Mouse (Mus musculus) midbrain, embryonic 16.5 days (tissue): ENCODE measurements at regions not wholly inside any gene's neighbourhood (a gene's known extent, or its start where the extent isn't known, plus 50 kb on each side); places are given as distances from the start of the nearest gene placed in this dataset.
"Not testable (repeated sequence)": the region's sequence is repeated elsewhere in the genome, so short reads cannot be mapped to it uniquely, and the experiment has no call there.

Experiments
- ATAC-seq: fragments of 200-750 bp; cut with Nextera tagmentation; 2 replicates; pipeline ENCODE4 v1.8.0; 2017; ENCODE audit warnings: moderate TSS enrichment
- H3K27ac ChIP-seq: fragments of 300-500 bp; sonication (generic); 2 replicates; pipeline ENCODE4 v1.5.1; 2014; ENCODE audit warnings: mild to moderate bottlenecking, low read length, mixed read lengths
- H3K27me3 ChIP-seq: fragments of 300-500 bp; sonication (generic); 2 replicates; pipeline ENCODE4 v1.6.1; 2014; ENCODE audit warnings: low read depth, low read length, mixed read lengths; ENCODE audit not compliant: control insufficient read depth, insufficient read depth
- H3K36me3 ChIP-seq: fragments of 300-500 bp; sonication (generic); 2 replicates; pipeline ENCODE4 v1.6.1; 2014; ENCODE audit warnings: mild to moderate bottlenecking, low read length, moderate library complexity, mixed read lengths; ENCODE audit not compliant: control insufficient read depth, insufficient read depth
- H3K4me1 ChIP-seq: fragments of 300-500 bp; sonication (generic); 2 replicates; pipeline ENCODE4 v1.6.1; 2014; ENCODE audit warnings: mild to moderate bottlenecking, low read length, mixed read lengths; ENCODE audit not compliant: control insufficient read depth, insufficient read depth
- H3K4me2 ChIP-seq: fragments of 300-500 bp; sonication (generic); 2 replicates; pipeline ENCODE4 v1.6.1; 2014; ENCODE audit warnings: mild to moderate bottlenecking, low read length, mixed read lengths
- H3K4me3 ChIP-seq: fragments of 300-500 bp; sonication (generic); 2 replicates; pipeline ENCODE4 v1.5.1; 2014; ENCODE audit warnings: low read depth, mild to moderate bottlenecking, low read length, moderate library complexity, mixed read lengths
- H3K9ac ChIP-seq: fragments of 300-500 bp; sonication (generic); 2 replicates; pipeline ENCODE4 v1.6.1; 2014; ENCODE audit warnings: low read depth, low read length, mixed read lengths
- H3K9me3 ChIP-seq: fragments of 300-500 bp; sonication (generic); replicated peaks from 2 replicates; pipeline ENCODE4 v1.6.1; 2014; ENCODE audit warnings: mild to moderate bottlenecking, low read length, mixed read lengths; ENCODE audit not compliant: control insufficient read depth, poor library complexity, severe bottlenecking
- WGBS: fragments of 180-500 bp; shearing (Covaris S2); extraction: QIAGEN DNeasy Blood & Tissue Kit; methylation state at CpG from one replicate; pipeline ENCODE4 v1.1.7; 2014; 5-methylcytosine and 5-hydroxymethylcytosine counted together

- no peak for ATAC-seq
- 62% methylated on average over 8 of the region's 8 CpGs for WGBS
- H3K4me2 ChIP-seq = no peak overlapping the region
- H3K9ac ChIP-seq = no peak overlapping the region
- H3K9me3 ChIP-seq = no peaks in the 10 kb centered on the region
- no peaks in the 10 kb centered on the region; the same call in 1 of the 2 replicates for H3K27me3 ChIP-seq
- peaks cover under 1% of the 10 kb centered on the region; the same call in 1 of the 2 replicates for H3K4me1 ChIP-seq
- H3K27ac ChIP-seq = no peak overlapping the region
- no peaks in the 10 kb centered on the region for H3K36me3 ChIP-seq
- no peak overlapping the region for H3K4me3 ChIP-seq
Observed at GRCm38 (mm10) chr8:12451857-12452256, 56.8 kb downstream of the Sox1 start.

GRCm38 (mm10) chr8:12455376-12455775 lies 60.3 kb downstream of the Sox1 start:
- not testable (repeated sequence) for ATAC-seq, H3K4me2 ChIP-seq
- WGBS = 97% methylated on average over 3 of the region's 3 CpGs

GRCm38 (mm10) chr8:12456326-12456725 lies 61.2 kb downstream of the Sox1 start:
- Histone ChIP-seq H3K27ac (no peak overlapping the region), H3K9me3 (no peaks in the 10 kb centered on the region), H3K9ac (no peak overlapping the region), H3K36me3 (no peaks in the 10 kb centered on the region), H3K27me3 (no peaks in the 10 kb centered on the region), H3K4me2 (no peak overlapping the region), H3K4me3 (no peak overlapping the region), H3K4me1 (no peaks in the 10 kb centered on the region)
- no peak for ATAC-seq
- 89% methylated on average over 1 of the region's 1 CpGs for WGBS

More at GRCm38 (mm10) chr8:12455376-12455775, 60.3 kb downstream of the Sox1 start:
- not testable (repeated sequence) for H3K36me3 ChIP-seq, H3K9ac ChIP-seq, H3K27ac ChIP-seq, H3K27me3 ChIP-seq, H3K4me1 ChIP-seq, H3K4me3 ChIP-seq, H3K9me3 ChIP-seq

GRCm38 (mm10) chr8:12457015-12457414 lies 61.9 kb downstream of the Sox1 start:
- ATAC-seq = no peak
- H3K4me1 ChIP-seq = 0 out of 2 replicates have a peak, but pooled peaks cover 3% of the 10 kb centered on the region
- H3K4me3 ChIP-seq = no peak overlapping the region
- no peak overlapping the region for H3K4me2 ChIP-seq
- 65% methylated on average over 7 of the region's 7 CpGs for WGBS
- no peaks in the 10 kb centered on the region for H3K36me3 ChIP-seq
- no peaks in the 10 kb centered on the region for H3K27me3 ChIP-seq
- no peaks in the 10 kb centered on the region for H3K9me3 ChIP-seq
- no peak overlapping the region for H3K27ac ChIP-seq
- H3K9ac ChIP-seq = no peak overlapping the region

GRCm38 (mm10) chr8:12466845-12467244 lies 71.8 kb downstream of the Sox1 start:
- H3K9ac ChIP-seq = no peak overlapping the region
- peaks cover 4% of the 10 kb centered on the region; the same call in 1 of the 2 replicates for H3K4me1 ChIP-seq
- no peaks in the 10 kb centered on the region for H3K36me3 ChIP-seq
- H3K4me2 ChIP-seq = no peak overlapping the region
- no peaks in the 10 kb centered on the region for H3K27me3 ChIP-seq
- 78% methylated on average over 7 of the region's 7 CpGs for WGBS
- H3K4me3 ChIP-seq = no peak overlapping the region
- H3K9me3 ChIP-seq = no peaks in the 10 kb centered on the region
- H3K27ac ChIP-seq = no peak overlapping the region
- ATAC-seq = no peak

GRCm38 (mm10) chr8:12467386-12468326 lies 72.6 kb downstream of the Sox1 start:
- WGBS = 62% methylated on average over 36 of the region's 36 CpGs
- H3K36me3 ChIP-seq = no peaks in the 10 kb centered on the region
- ATAC-seq = no peak
- H3K4me3 ChIP-seq = no peak overlapping the region
- no peaks in the 10 kb centered on the region for H3K9me3 ChIP-seq
- H3K9ac ChIP-seq = no peak overlapping the region
- no peak overlapping the region for H3K27ac ChIP-seq
- H3K4me2 ChIP-seq = no peak overlapping the region
- no peaks in the 10 kb centered on the region for H3K27me3 ChIP-seq
- H3K4me1 ChIP-seq = peaks cover 4% of the 10 kb centered on the region; the same call in 1 of the 2 replicates

GRCm38 (mm10) chr8:12477449-12478401 lies 82.6 kb downstream of the Sox1 start:
- H3K27me3 ChIP-seq = peaks cover 2% of the 10 kb centered on the region; the same call in 1 of the 2 replicates
- WGBS = 4% methylated on average over 39 of the region's 39 CpGs

GRCm38 (mm10) chr8:12481918-12482317 lies 86.8 kb downstream of the Sox1 start:
- Histone ChIP-seq H3K36me3 (no peaks in the 10 kb centered on the region), H3K4me3 (no peak overlapping the region), H3K9ac (no peak overlapping the region), H3K4me1 (peaks cover 9% of the 10 kb centered on the region; the same call in 1 of the 2 replicates), H3K27ac (no peak overlapping the region), H3K4me2 (no peak overlapping the region), H3K9me3 (no peaks in the 10 kb centered on the region), H3K27me3 (peaks cover 6% of the 10 kb centered on the region; the same call in 1 of the 2 replicates)
- 26% methylated on average over 14 of the region's 14 CpGs for WGBS
- no peak for ATAC-seq

More at GRCm38 (mm10) chr8:12477449-12478401, 82.6 kb downstream of the Sox1 start:
- peak; percentile 65 for ATAC-seq
- no peaks in the 10 kb centered on the region for H3K9me3 ChIP-seq
- peak overlapping the region; percentile 35 for H3K4me3 ChIP-seq
- H3K36me3 ChIP-seq = no peaks in the 10 kb centered on the region
- H3K4me1 ChIP-seq = peaks cover 9% of the 10 kb centered on the region; the same call in 1 of the 2 replicates
- H3K4me2 ChIP-seq = peak overlapping the region; percentile 75
- peak overlapping the region; percentile 20; the same call in 1 of the 2 replicates for H3K27ac ChIP-seq
- peak overlapping the region; percentile 54 for H3K9ac ChIP-seq
